Mouse (Mus musculus) CH12.LX (cell line): ENCODE data around the gene Trim47. TPM values are rescaled to one million over a fixed set of nuclear protein-coding genes. Genes with fewer than 3 reads are reported as not detected.

Experiments used
- DNase-seq: peaks from one replicate; pipeline ENCODE4 v3.0.0-alpha.2; 2013; ENCODE audit errors: extremely low read depth
- H3K27ac ChIP-seq: 2 replicates; pipeline ENCODE4 v1.5.1; 2012; ENCODE audit warnings: low read depth, mild to moderate bottlenecking, control low read depth, moderate library complexity; ENCODE audit not compliant: insufficient read depth
- H3K27me3 ChIP-seq: replicated peaks from 2 replicates; pipeline ENCODE3; 2012; ENCODE audit warnings: inconsistent platforms
- H3K36me3 ChIP-seq, 2 experiments: replicated peaks in 1 of 2; 2 replicates each; pipeline versions ENCODE3 to v1.6.1; 2012; ENCODE audit warnings: inconsistent platforms in 1 of 2, low read length in 1 of 2, mild to moderate bottlenecking in 1 of 2, mixed read lengths in 1 of 2, moderate library complexity in 1 of 2; ENCODE audit not compliant: control insufficient read depth in 1 of 2, insufficient read depth in 1 of 2
- H3K4me1 ChIP-seq, 2 experiments: 2 replicates each; pipeline ENCODE4 v1.6.1; 2012; ENCODE audit warnings: inconsistent platforms in 1 of 2, moderate library complexity in 1 of 2; ENCODE audit not compliant: insufficient read depth in 2 of 2, control insufficient read depth in 1 of 2
- H3K4me2 ChIP-seq: 2 replicates; pipeline ENCODE4 v1.6.1; 2012; ENCODE audit warnings: low read depth, mild to moderate bottlenecking, control low read depth; ENCODE audit not compliant: poor library complexity, insufficient read depth, severe bottlenecking
- H3K4me3 ChIP-seq, 3 experiments: fragments of 150-350 bp in 1 of 3; sonication (generic) in 1 of 3; replicated peaks in 1 of 3; 2 replicates each; pipeline versions ENCODE3 to v1.5.1; 2011 to 2012; ENCODE audit warnings: low read depth in 2 of 3, low read length in 2 of 3, mild to moderate bottlenecking in 2 of 3, moderate library complexity in 2 of 3, control low read depth in 1 of 3, improper control_type of control experiment in 1 of 3, inconsistent platforms in 1 of 3, mixed read lengths in 1 of 3; ENCODE audit not compliant: poor library complexity in 1 of 3
- H3K79me2 ChIP-seq: replicated peaks from 2 replicates; pipeline ENCODE4 v1.6.1; 2012; ENCODE audit warnings: mild to moderate bottlenecking, moderate library complexity; ENCODE audit not compliant: control insufficient read depth, poor library complexity, insufficient read depth, severe bottlenecking; ENCODE audit errors: extremely low read depth
- H3K9ac ChIP-seq: 2 replicates; pipeline ENCODE4 v1.6.1; 2012; ENCODE audit warnings: low read depth, mild to moderate bottlenecking, control low read depth, moderate library complexity; ENCODE audit not compliant: insufficient read depth
- H3K9me3 ChIP-seq: replicated peaks from 2 replicates; pipeline ENCODE3; 2012; ENCODE audit warnings: low read length, inconsistent platforms, mixed read lengths
- BHLHE40 ChIP-seq: IDR thresholded peaks from 2 replicates; pipeline ENCODE4 v1.6.1; 2011; ENCODE audit warnings: mild to moderate bottlenecking, low read depth, low read length, improper control_type of control experiment
- CHD1 ChIP-seq: IDR thresholded peaks from 2 replicates; pipeline ENCODE4 v1.6.1; 2012; ENCODE audit warnings: low read depth, low read length, improper control_type of control experiment, inconsistent platforms
- CHD2 ChIP-seq: IDR thresholded peaks from 2 replicates; pipeline ENCODE4 v1.6.1; 2011; ENCODE audit warnings: low read length, improper control_type of control experiment
- CTCF ChIP-seq, 2 experiments: IDR thresholded peaks in 1 of 2; conservative IDR thresholded peaks in 1 of 2; 2 replicates each; pipeline ENCODE4 v1.5.1; 2011 to 2012; ENCODE audit warnings: low read depth in 2 of 2, low read length in 2 of 2, improper control_type of control experiment in 1 of 2, inconsistent platforms in 1 of 2, mild to moderate bottlenecking in 1 of 2, moderate library complexity in 1 of 2
- E2F4 ChIP-seq: IDR thresholded peaks from 2 replicates; pipeline ENCODE4 v1.6.1; 2011; ENCODE audit warnings: low read depth, low read length, improper control_type of control experiment; ENCODE audit not compliant: insufficient replicate concordance
- ELF1 ChIP-seq: IDR thresholded peaks from 2 replicates; pipeline ENCODE4 v1.6.1; 2014; ENCODE audit warnings: low read depth, mild to moderate bottlenecking, inconsistent platforms, low read length, improper control_type of control experiment
- EP300 ChIP-seq: IDR thresholded peaks from 2 replicates; pipeline ENCODE4 v1.6.1; 2011; ENCODE audit warnings: low read length, improper control_type of control experiment
- ETS1 ChIP-seq: conservative IDR thresholded peaks from 2 replicates; pipeline ENCODE4 v1.6.1; 2012; ENCODE audit warnings: low read depth, mild to moderate bottlenecking, inconsistent platforms, low read length, improper control_type of control experiment, moderate library complexity
- GABPA ChIP-seq: IDR thresholded peaks from 2 replicates; pipeline ENCODE4 v1.6.1; 2012; ENCODE audit warnings: low read depth, low read length, improper control_type of control experiment, inconsistent platforms; ENCODE audit not compliant: insufficient replicate concordance
- IRF4 ChIP-seq: IDR thresholded peaks from 2 replicates; pipeline ENCODE4 v1.6.1; 2014; ENCODE audit warnings: low read depth, mild to moderate bottlenecking, inconsistent platforms, low read length, improper control_type of control experiment
- JUN ChIP-seq: IDR thresholded peaks from 2 replicates; pipeline ENCODE4 v1.6.1; 2011; ENCODE audit warnings: low read depth, mild to moderate bottlenecking, low read length, improper control_type of control experiment, moderate library complexity; ENCODE audit not compliant: insufficient read depth
- JUND ChIP-seq: conservative IDR thresholded peaks from 2 replicates; pipeline ENCODE4 v1.6.1; 2011; ENCODE audit warnings: low read depth, low read length, improper control_type of control experiment
- MAFK ChIP-seq: IDR thresholded peaks from 2 replicates; pipeline ENCODE4 v1.6.1; 2011; ENCODE audit warnings: low read length, improper control_type of control experiment; ENCODE audit not compliant: insufficient replicate concordance
- MAX ChIP-seq: IDR thresholded peaks from 2 replicates; pipeline ENCODE4 v1.6.1; 2011; ENCODE audit warnings: low read length, improper control_type of control experiment
- MAZ ChIP-seq: IDR thresholded peaks from 2 replicates; pipeline ENCODE4 v1.6.1; 2012; ENCODE audit warnings: low read depth, mild to moderate bottlenecking, inconsistent platforms, low read length, improper control_type of control experiment, moderate library complexity
- MEF2A ChIP-seq: IDR thresholded peaks from 2 replicates; pipeline ENCODE4 v1.6.1; 2014; ENCODE audit warnings: low read depth, mild to moderate bottlenecking, inconsistent platforms, low read length, improper control_type of control experiment, borderline replicate concordance
- MXI1 ChIP-seq: IDR thresholded peaks from 2 replicates; pipeline ENCODE4 v1.6.1; 2011; ENCODE audit warnings: mild to moderate bottlenecking, low read depth, low read length, improper control_type of control experiment
- MYC ChIP-seq: IDR thresholded peaks from 2 replicates; pipeline ENCODE4 v1.6.1; 2011; ENCODE audit warnings: low read depth, mild to moderate bottlenecking, improper control_type of control experiment, low read length
- NELFE ChIP-seq: IDR thresholded peaks from 2 replicates; pipeline ENCODE4 v1.6.1; 2011; ENCODE audit warnings: low read depth, low read length, improper control_type of control experiment
- PAX5 ChIP-seq: IDR thresholded peaks from 2 replicates; pipeline ENCODE4 v1.6.1; 2012; ENCODE audit warnings: low read length, inconsistent platforms, mixed read lengths
- POLR2A ChIP-seq: IDR thresholded peaks from 2 replicates; pipeline ENCODE4 v1.6.1; 2011; ENCODE audit warnings: low read depth, mild to moderate bottlenecking, improper control_type of control experiment, low read length
- RAD21 ChIP-seq: IDR thresholded peaks from 2 replicates; pipeline ENCODE4 v1.6.1; 2011; ENCODE audit warnings: low read depth, mild to moderate bottlenecking, low read length, improper control_type of control experiment, moderate library complexity
- SIN3A ChIP-seq: IDR thresholded peaks from 2 replicates; pipeline ENCODE4 v1.6.1; 2012; ENCODE audit warnings: low read length, improper control_type of control experiment, inconsistent platforms
- SMC3 ChIP-seq: IDR thresholded peaks from 2 replicates; pipeline ENCODE4 v1.6.1; 2011; ENCODE audit warnings: low read depth, low read length, improper control_type of control experiment
- TBP ChIP-seq: conservative IDR thresholded peaks from 2 replicates; pipeline ENCODE4 v1.6.1; 2011; ENCODE audit warnings: low read depth, low read length, improper control_type of control experiment
- TCF12 ChIP-seq: IDR thresholded peaks from 2 replicates; pipeline ENCODE4 v1.6.1; 2014; ENCODE audit warnings: low read depth, mild to moderate bottlenecking, inconsistent platforms, low read length, improper control_type of control experiment
- UBTF ChIP-seq: IDR thresholded peaks from 2 replicates; pipeline ENCODE4 v1.6.1; 2012; ENCODE audit warnings: low read depth, mild to moderate bottlenecking, inconsistent platforms, low read length, improper control_type of control experiment, moderate library complexity
- USF1 ChIP-seq: IDR thresholded peaks from 2 replicates; pipeline ENCODE4 v1.6.1; 2014; ENCODE audit warnings: low read depth, mild to moderate bottlenecking, inconsistent platforms, low read length, improper control_type of control experiment
- USF2 ChIP-seq: conservative IDR thresholded peaks from 2 replicates; pipeline ENCODE4 v1.6.1; 2011; ENCODE audit warnings: low read depth, low read length, improper control_type of control experiment
- ZC3H11A ChIP-seq: IDR thresholded peaks from 2 replicates; pipeline ENCODE4 v1.6.1; 2012; ENCODE audit warnings: low read depth, mild to moderate bottlenecking, inconsistent platforms, low read length, improper control_type of control experiment
- ZKSCAN1 ChIP-seq: IDR thresholded peaks from 2 replicates; pipeline ENCODE4 v1.6.1; 2012; ENCODE audit warnings: low read depth, inconsistent platforms, low read length, improper control_type of control experiment, borderline replicate concordance
- ZMIZ1 ChIP-seq: IDR thresholded peaks from 2 replicates; pipeline ENCODE4 v1.6.1; 2012; ENCODE audit warnings: low read depth, mild to moderate bottlenecking, inconsistent platforms, low read length, improper control_type of control experiment
- ZNF384 ChIP-seq: IDR thresholded peaks from 2 replicates; pipeline ENCODE4 v1.6.1; 2012; ENCODE audit warnings: low read depth, low read length, improper control_type of control experiment, inconsistent platforms
- dilution Hi-C: fragments of 300-500 bp; cut with MboI; formaldehyde crosslinking; loops from 2 replicates; pipeline ENCODE4 v1.14.3; 2020; ENCODE audit warnings: low sequenced_read_pairs; ENCODE audit not compliant: extremely low pct_unique_long_range_greater_than_20kb, extremely low pct_ligation_motif_present
- in situ Hi-C: fragments of 300-500 bp; cut with MboI; formaldehyde crosslinking; loops from 3 replicates; pipeline ENCODE4 v1.14.3; 2019; ENCODE audit warnings: low sequenced_read_pairs, low pct_ligation_motif_present, low pct_unique_long_range_greater_than_20kb, mixed read lengths
- polyA plus RNA-seq: library from polyadenylated mRNA; unstranded; fragments of >175 nt; gene quantifications from 2 replicates; pipeline ENCODE4 v1.2.1, GENCODE M21; 2012; ENCODE audit warnings: low read depth; ENCODE audit not compliant: insufficient read length
- total RNA-seq, 2 experiments: library from RNA; depleted of rRNA; stranded (reverse); fragments of 300-350 nt in 1 of 2; fragments of >200 nt in 1 of 2; gene quantifications; 2 replicates each; pipeline ENCODE4 v1.2.3; 2012 to 2014

Trim47 gene
- total and polyA plus RNA-seq, 3 experiments: 0.21 to 0.38 TPM; not detected in 1

DNA sequence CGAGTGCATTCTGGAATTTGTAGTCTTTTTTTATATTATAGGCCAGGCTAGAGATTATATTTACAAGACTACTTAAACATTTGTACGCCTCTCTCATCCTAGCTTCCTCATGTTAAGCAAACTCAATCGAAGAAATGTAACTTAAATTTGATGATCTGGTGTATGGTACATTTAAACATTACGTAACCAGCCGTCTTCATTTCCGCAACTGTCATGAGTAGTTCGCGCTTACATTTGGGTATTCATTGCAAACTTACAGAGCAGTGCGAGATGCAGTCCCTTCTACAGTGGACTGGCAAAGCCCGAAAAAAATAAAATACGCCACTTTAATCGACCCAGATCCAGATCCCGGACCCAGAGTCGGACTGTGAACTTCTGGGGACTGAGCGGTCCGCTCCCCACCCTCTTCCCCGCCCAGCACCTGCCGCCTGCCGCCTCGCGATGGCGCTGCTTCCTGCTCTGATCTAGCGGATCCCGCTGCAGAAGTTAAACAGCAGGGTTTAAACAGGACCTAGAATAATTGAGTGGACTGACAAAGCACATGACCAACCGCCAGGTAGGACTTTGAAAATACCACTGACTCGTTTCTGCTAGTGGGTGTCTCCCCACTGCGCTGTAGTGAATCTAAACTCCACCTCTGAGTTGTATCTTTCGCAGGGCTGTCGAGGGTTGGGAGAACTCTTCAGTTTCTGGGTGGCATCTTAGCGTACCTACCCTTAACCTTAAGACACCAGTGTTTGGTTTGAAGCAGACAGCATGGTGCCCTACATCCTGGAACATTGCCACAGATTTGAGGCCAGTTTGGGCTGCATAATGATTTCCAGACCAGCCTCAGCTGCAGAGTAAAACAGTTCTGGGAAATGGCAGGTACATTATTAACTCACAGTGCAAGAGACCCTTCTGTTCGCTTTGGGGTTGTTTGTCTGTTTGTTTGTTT is 39.5 kb downstream of the Trim47 start (continued):
- TF ChIP-seq UBTF: peak; percentile 56; the same call in 1 of the 2 replicates

DNA sequence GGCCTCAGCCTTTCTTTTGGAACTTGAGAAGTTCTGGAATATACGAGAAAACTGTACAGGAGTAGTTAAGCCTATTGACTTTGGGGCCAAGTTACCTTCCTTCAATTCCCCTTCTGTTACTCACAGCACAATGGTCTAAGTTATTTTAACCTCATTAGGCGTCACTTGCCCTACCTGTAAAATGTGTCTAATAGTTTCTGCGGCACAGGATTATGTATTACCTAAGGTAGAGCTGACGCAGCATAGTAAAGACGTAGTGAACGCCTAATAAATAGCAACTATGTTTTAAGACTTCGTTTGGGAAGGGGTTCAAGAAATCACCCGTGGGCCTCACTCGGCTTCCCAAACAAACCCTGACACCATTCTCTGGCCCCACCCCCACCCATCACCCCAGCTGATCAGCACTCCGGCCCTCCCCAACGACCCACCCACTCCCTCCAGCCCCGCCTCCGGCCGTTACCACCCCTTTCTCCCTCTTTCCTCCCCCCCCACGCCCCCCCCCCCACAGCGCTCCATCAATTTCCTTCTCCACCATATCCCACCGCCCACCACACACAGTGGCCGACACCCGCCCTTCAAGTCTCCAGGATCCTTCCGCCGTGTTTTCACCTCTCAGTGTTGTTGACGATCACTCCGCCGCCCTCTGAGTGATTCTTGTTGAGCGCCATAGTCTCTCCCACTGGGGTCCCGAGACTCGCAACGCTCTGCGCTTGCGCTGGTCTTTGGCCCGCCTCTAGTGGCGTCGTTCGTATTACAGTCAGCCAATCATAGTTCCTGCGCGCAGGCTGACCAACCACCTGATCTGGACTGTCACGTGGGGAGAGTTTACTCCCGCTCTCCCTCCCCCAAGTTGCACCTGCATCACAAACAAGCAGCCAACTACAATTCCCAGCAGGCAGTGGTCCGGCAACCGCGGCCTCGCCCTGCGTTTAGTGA is 40.5 kb downstream of the Trim47 start, which contains the start of gene Wbp2:
Gene Wbp2, minus strand, starts transcription at position 738 of the 936 bp plus-strand sequence.
- H3K4me1 ChIP-seq: peaks cover 3 to 35% of the 10 kb centered on the region in 2 experiments
- H3K27me3 ChIP-seq: no peaks in the 10 kb centered on the region
- dilution Hi-C loops: no loop called here
- in situ Hi-C loops: loop anchor here (5.0 kb wide), 1 partner anchor 46 kb away; the partner anchor contains the start of gene Trim65
- no peaks in the 10 kb centered on the region for H3K9me3 ChIP-seq
- DNase-seq: peak; percentile 100
- H3K4me2 ChIP-seq: peak within 1 kb of the TSS; percentile 94
- peaks cover 16% of the 10 kb centered on the region for H3K79me2 ChIP-seq
- H3K27ac ChIP-seq: peak within 1 kb of the TSS; percentile 46
- peak within 1 kb of the TSS; percentile 58 for H3K9ac ChIP-seq
- peak within 1 kb of the TSS; percentile 63 to 96 (median 63) for H3K4me3 ChIP-seq
- H3K36me3 ChIP-seq: peaks cover 23 to 40% of the 10 kb centered on the region in 2 experiments
- no peak for TF ChIP-seq JUND
- no peak for TF ChIP-seq ZC3H11A
- no peak; the same call in 1 of the 2 replicates for TF ChIP-seq MEF2A
- TF ChIP-seq CHD2: peak; percentile 79
- no peak for TF ChIP-seq EP300
- peak; percentile 99 for TF ChIP-seq MAZ
- TF ChIP-seq E2F4: 0 out of 2 replicates have a peak, but pooled peaks have one; percentile 66
- TF ChIP-seq GABPA: peak; percentile 95; the same call in 1 of the 2 replicates
- peak; percentile 93; the same call in 1 of the 2 replicates for TF ChIP-seq SIN3A
- peak; percentile 90 for TF ChIP-seq NELFE
- TF ChIP-seq CHD1: peak; percentile 88; the same call in 1 of the 2 replicates
- TF ChIP-seq RAD21: no peak
- TF ChIP-seq PAX5: no peak
- no peak for TF ChIP-seq JUN
- TF ChIP-seq IRF4: peak; percentile 53
- TF ChIP-seq TBP: peak; percentile 76
- peak; percentile 69 for TF ChIP-seq MXI1
- peak; percentile 98 for TF ChIP-seq USF1
- TF ChIP-seq MYC: peak; percentile 90
- peak; percentile 99 for TF ChIP-seq BHLHE40
- peak; percentile 98 for TF ChIP-seq MAX
- TF ChIP-seq ZKSCAN1: no peak
- TF ChIP-seq CTCF (conservative IDR thresholded peaks at IDR 0.05 in 1 of 2, IDR thresholded peaks at IDR 0.05 in 1 of 2; ENCODE audit: low read depth in 2 of 2, low read length in 2 of 2): no peak
- TF ChIP-seq TCF12: peak; percentile 73
- peak; percentile 80 for TF ChIP-seq POLR2A
- TF ChIP-seq USF2: peak; percentile 99
- TF ChIP-seq ZNF384: peak; percentile 10; the same call in 1 of the 2 replicates
- peak; percentile 70 for TF ChIP-seq ETS1
- TF ChIP-seq ELF1: peak; percentile 77
- TF ChIP-seq SMC3: no peak
- TF ChIP-seq MAFK: peak; percentile 41; the same call in 1 of the 2 replicates
- TF ChIP-seq ZMIZ1: peak; percentile 74
